Mouse (Mus musculus) hindbrain, postnatal 0 days (tissue): Measurements from ENCODE around the gene Mesp2. TPM values are rescaled to one million over a fixed set of nuclear protein-coding genes. Genes with fewer than 3 reads are reported as not detected.

Experiments
- ATAC-seq: fragments of 200-750 bp; cut with Nextera tagmentation; 2 replicates; pipeline ENCODE4 v1.8.0; 2017; ENCODE audit warnings: mild to moderate bottlenecking, moderate TSS enrichment, moderate library complexity
- DNase-seq: peaks from one replicate; pipeline ENCODE4 v3.0.0-alpha.2; 2015; ENCODE audit warnings: low spot score
- H3K27ac ChIP-seq: fragments of 300-500 bp; sonication (generic); 2 replicates; pipeline ENCODE4 v1.5.1; 2014; ENCODE audit warnings: mild to moderate bottlenecking
- H3K27me3 ChIP-seq: fragments of 300-500 bp; sonication (generic); 2 replicates; pipeline ENCODE4 v1.6.1; 2014; ENCODE audit warnings: low read length, mixed read lengths; ENCODE audit not compliant: insufficient read depth
- H3K36me3 ChIP-seq: fragments of 300-500 bp; sonication (generic); 2 replicates; pipeline ENCODE4 v1.6.1; 2014; ENCODE audit warnings: low read length, mixed read lengths; ENCODE audit not compliant: insufficient read depth
- H3K4me1 ChIP-seq: fragments of 300-500 bp; sonication (generic); 2 replicates; pipeline ENCODE4 v1.6.1; 2014; ENCODE audit warnings: antibody characterized with exemption, low read length, mixed read lengths; ENCODE audit not compliant: insufficient read depth
- H3K4me2 ChIP-seq: fragments of 300-500 bp; sonication (generic); 2 replicates; pipeline ENCODE4 v1.6.1; 2014; ENCODE audit warnings: low read depth, mild to moderate bottlenecking, low read length, moderate library complexity, mixed read lengths
- H3K4me3 ChIP-seq: fragments of 300-500 bp; sonication (generic); 2 replicates; pipeline ENCODE4 v1.5.1; 2014; ENCODE audit warnings: low read length
- H3K9ac ChIP-seq: fragments of 300-500 bp; sonication (generic); replicated peaks from 2 replicates; pipeline ENCODE4 v1.6.1; 2014; ENCODE audit warnings: mild to moderate bottlenecking, low read length, moderate library complexity, mixed read lengths
- H3K9me3 ChIP-seq: fragments of 300-500 bp; sonication (generic); 2 replicates; pipeline ENCODE4 v1.6.1; 2016; ENCODE audit warnings: low read length, mixed read lengths
- CTCF ChIP-seq: IDR thresholded peaks from 2 replicates; pipeline ENCODE4 v1.5.1; 2016; ENCODE audit warnings: antibody characterized with exemption, control low read depth, low read depth
- WGBS: fragments of 180-500 bp; shearing (Covaris S2); extraction: QIAGEN DNeasy Blood & Tissue Kit; methylation state at CpG from one replicate; pipeline ENCODE4 v1.1.7; 2014; 5-methylcytosine and 5-hydroxymethylcytosine counted together
- polyA plus RNA-seq: library from polyadenylated mRNA; unstranded; fragments of >200 nt; fragmentation: Nextera tagmentation; extraction: Ambion mirVana; gene quantifications from 2 replicates; pipeline ENCODE4 v1.2.1, GENCODE M21; 2015
- total RNA-seq: library from RNA; depleted of rRNA; stranded (reverse); fragments of >200 nt; gene quantifications from 2 replicates; pipeline ENCODE4 v1.2.3, GENCODE M21; 2014; rRNA removed

Gene Mesp2
- total and polyA plus RNA-seq, 2 experiments from 2014 or later, result 1.5 to 1.7 TPM

- Histone ChIP-seq H3K9me3 (no peaks in the 10 kb centered on the region), H3K27ac (no peak within 1 kb of the TSS), H3K4me2 (no peak within 1 kb of the TSS), H3K36me3 (no peaks in the 10 kb centered on the region), H3K9ac (no peak within 1 kb of the TSS), H3K4me3 (no peak within 1 kb of the TSS), H3K27me3 (no peaks in the 10 kb centered on the region), H3K4me1 (no peaks in the 10 kb centered on the region)
- DNase-seq (no peak), ATAC-seq (no peak)
- 74% methylated on average over 9 of the region's 9 CpGs for WGBS
- TF ChIP-seq CTCF, result no peak
Measured at GRCm38 (mm10) chr7:79860811-79861210, 50.3 kb downstream of the Mesp2 start, which contains the start of gene Anpep. Gene Anpep, minus strand, starts transcription at chr7:79861059.

- Histone ChIP-seq H3K4me2 (no peak overlapping the region), H3K9me3 (no peaks in the 10 kb centered on the region), H3K4me1 (no peaks in the 10 kb centered on the region), H3K36me3 (no peaks in the 10 kb centered on the region), H3K9ac (no peak overlapping the region), H3K27ac (no peak overlapping the region), H3K4me3 (no peak overlapping the region), H3K27me3 (no peaks in the 10 kb centered on the region)
- DNase-seq, result no peak
- ATAC-seq, result no peak
- no peak for TF ChIP-seq CTCF
- WGBS, result 93% methylated on average over 8 of the region's 8 CpGs
Measured at GRCm38 (mm10) chr7:79861794-79862193, 51.3 kb downstream of the Mesp2 start.

Other genes with a start within 250 kb of the Mesp2 start
- 0.68 and 2.5 TPM in 2 replicates for gene Rhcg, start 193.1 kb upstream of the Mesp2 start, total RNA-seq
- gene Rhcg, start 193.1 kb upstream of the Mesp2 start, polyA plus RNA-seq, result 4.0 and 4.3 TPM in 2 replicates
- 8.7 and 8.8 TPM in 2 replicates for gene Ticrr, start 150.5 kb upstream of the Mesp2 start, total RNA-seq
- gene Ticrr, start 150.5 kb upstream of the Mesp2 start, polyA plus RNA-seq, result 2.0 and 2.1 TPM in 2 replicates
- gene Kif7, start 95.0 kb upstream of the Mesp2 start, total RNA-seq, result 7.3 and 8.5 TPM in 2 replicates
- gene Kif7, start 95.0 kb upstream of the Mesp2 start, polyA plus RNA-seq, result 1.9 and 2.3 TPM in 2 replicates
- gene Plin1, start 77.8 kb upstream of the Mesp2 start, total RNA-seq, result 0.21 and 7.3 TPM in 2 replicates
- 0.33 and 0.44 TPM in 2 replicates for gene Plin1, start 77.8 kb upstream of the Mesp2 start, polyA plus RNA-seq
- 2.9 and 3.2 TPM in 2 replicates for gene Pex11a, start 67.6 kb upstream of the Mesp2 start, total RNA-seq
- gene Pex11a, start 67.6 kb upstream of the Mesp2 start, polyA plus RNA-seq, result 13.5 and 14.0 TPM in 2 replicates
- 0.54 and 1.3 TPM in 2 replicates for gene Wdr93, start 67.6 kb upstream of the Mesp2 start, total RNA-seq
- 0.24 and 0.30 TPM in 2 replicates for gene Wdr93, start 67.6 kb upstream of the Mesp2 start, polyA plus RNA-seq
- 0.32 and 0.52 TPM in 2 replicates for gene Mesp1, start 16.9 kb upstream of the Mesp2 start, total RNA-seq
- 0.63 and 0.83 TPM in 2 replicates for gene Mesp1, start 16.9 kb upstream of the Mesp2 start, polyA plus RNA-seq
- gene Anpep, start 50.3 kb downstream of the Mesp2 start, total RNA-seq, result 4.1 and 12.1 TPM in 2 replicates
- 3.7 and 5.0 TPM in 2 replicates for gene Anpep, start 50.3 kb downstream of the Mesp2 start, polyA plus RNA-seq
- gene Ap3s2, start 109.9 kb downstream of the Mesp2 start, total RNA-seq, result 33.5 and 35.7 TPM in 2 replicates
- gene Ap3s2, start 109.9 kb downstream of the Mesp2 start, polyA plus RNA-seq, result 27.5 and 32.0 TPM in 2 replicates
- 29.6 and 34.3 TPM in 2 replicates for gene Arpin, start 124.6 kb downstream of the Mesp2 start, total RNA-seq
- 16.1 and 16.6 TPM in 2 replicates for gene Arpin, start 124.6 kb downstream of the Mesp2 start, polyA plus RNA-seq
- gene Zfp710, start 214.1 kb downstream of the Mesp2 start, total RNA-seq, result 25.8 and 29.7 TPM in 2 replicates
- 8.4 and 10.3 TPM in 2 replicates for gene Zfp710, start 214.1 kb downstream of the Mesp2 start, polyA plus RNA-seq